Mouse (Mus musculus) urinary bladder, adult 2 months (tissue): Measurements from ENCODE around the gene Zik1. TPM values are rescaled to one million over a fixed set of nuclear protein-coding genes. Genes with fewer than 3 reads are reported as not detected.
A peak's percentile ranks its signal among the peaks of the same experiment; 100 is the strongest.

Experiments used
- DNase-seq: peaks from one replicate; pipeline ENCODE4 v3.0.0; 2022; ENCODE audit warnings: low spot score
- polyA plus RNA-seq: library from polyadenylated mRNA; depleted of rRNA; stranded (reverse); fragments of >200 nt; gene quantifications from 2 replicates; pipeline ENCODE4 v1.2.3, GENCODE M21; 2012; rRNA removed

The Zik1 gene
- polyA plus RNA-seq = 1.8 and 2.0 TPM in 2 replicates

DNA sequence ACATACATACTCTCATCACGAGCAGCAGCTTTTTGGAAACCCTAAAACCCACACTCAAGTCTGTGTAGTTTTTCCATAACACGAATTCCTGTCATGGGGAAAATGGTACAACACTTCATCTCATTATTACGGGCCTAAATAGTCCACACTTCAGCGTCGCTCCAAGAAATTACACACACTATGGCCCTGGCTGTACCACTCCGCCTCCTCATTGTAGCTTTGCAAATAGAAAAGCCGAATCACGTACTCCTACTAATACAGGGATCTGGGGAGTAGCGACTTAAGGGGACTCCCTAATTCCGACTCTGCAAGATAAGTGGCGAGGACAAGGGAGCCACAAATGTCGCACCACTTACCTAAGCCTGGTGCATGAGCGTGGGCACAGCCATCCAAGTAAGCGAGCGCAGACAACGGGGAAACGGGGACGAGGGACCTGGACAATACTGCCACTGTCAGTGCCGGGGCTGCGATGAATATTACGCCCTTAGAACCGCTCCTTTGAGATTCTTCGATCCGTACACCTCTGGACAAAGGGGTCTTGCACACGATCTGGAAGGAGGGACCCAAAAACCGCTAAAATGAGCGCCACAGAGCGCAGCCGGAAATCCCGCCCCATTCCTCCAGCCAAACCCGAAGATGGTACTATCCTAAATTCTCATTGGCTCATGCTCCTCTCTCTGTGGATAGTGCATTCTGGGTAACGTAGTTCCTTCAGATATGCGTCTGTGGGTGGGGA lies at the start of gene Zik1:
TSS of gene Zik1 (minus strand) at position 609 of the 736 bp plus-strand sequence.
- DNase-seq = peak; percentile 24

DNA sequence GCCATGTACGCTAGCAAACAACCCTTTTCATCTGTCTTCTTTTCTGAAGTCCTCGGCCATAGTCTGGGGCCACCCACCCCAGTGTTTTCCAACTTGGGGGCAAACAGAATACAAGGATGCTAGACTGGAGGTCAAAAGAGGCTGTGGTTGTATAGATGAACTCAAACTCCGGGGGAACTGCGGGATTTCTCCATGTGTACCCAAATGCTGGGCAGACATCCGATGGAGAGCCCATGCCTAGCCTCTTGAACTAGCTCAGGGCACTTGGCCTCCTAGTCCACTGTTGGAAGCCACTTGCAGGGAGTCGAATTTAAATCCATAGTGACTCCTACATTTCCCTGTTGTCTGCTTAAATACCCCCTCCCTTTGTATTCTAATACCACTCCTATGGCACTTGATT lies 384 bp upstream of the Zik1 start:
- DNase-seq = no peak

DNA sequence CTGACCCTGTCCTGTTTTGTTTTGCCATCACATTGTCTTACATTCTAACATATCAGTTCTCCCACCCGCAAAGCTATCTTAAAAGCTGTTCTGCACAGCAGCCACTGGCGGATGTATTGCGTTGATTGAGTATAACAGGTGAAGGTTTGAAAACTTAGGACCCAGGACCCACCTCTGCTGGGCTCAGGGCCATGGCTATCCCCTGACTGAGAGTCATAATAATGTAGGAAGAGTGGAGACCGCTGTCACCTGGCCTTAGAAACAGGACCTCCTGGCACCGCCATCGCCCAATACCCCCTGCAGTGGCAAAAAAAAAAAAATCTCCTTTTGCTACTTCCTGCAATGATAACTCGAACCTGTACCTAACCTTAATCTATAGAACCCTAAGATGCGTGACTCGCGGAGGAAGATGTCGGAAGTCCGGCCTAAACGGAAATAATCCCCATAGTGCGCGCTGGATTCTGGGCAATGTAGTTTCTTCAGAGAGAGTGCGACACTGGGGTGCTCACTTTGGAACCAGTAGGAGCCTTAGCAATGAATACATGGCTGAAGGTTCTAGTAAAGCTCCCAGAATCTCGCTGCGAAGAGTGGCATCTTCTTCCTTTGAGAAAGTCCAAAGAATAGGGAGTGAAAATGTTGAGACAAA lies 14.5 kb downstream of the Zik1 start:
- DNase-seq = no peak

DNA sequence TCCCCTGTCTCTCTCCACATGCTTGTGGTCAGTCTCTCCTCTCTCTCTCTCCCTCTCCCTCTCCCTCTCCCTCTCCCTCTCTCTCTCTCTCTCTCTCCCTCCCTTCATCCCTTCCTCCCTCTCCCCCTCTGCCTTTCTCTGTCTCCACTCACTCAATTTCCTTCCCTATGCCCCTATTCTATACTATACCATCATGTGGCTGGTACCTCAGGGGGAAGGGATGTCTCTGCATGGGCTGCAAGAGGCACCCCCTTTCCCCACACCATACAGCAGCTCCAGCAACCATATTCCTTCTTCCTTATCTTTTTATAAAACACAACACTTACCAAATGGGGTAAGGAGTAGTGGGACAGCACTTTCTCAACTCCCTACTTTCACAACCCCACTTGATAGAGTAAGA lies 15.4 kb downstream of the Zik1 start:
- no peak for DNase-seq

DNA sequence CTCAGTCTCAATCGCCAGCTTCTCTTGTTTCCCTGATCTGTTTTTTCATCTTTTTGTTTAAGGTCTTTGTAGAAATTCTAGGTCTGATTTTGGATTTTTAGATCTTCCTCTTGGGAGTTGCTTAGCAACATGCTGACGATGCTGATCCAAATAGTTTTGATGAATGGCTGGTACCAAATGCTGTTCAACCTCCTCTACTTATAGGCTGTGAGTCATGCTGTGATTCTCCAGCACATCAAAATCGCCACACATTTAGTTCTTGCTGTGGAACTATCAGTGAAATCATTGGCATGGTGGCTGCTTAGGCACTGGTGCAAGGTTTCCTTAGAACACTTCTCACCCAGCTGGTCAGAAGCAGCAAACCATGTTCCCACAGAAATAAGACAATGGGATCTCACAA lies 37.0 kb downstream of the Zik1 start:
- no peak for DNase-seq

DNA sequence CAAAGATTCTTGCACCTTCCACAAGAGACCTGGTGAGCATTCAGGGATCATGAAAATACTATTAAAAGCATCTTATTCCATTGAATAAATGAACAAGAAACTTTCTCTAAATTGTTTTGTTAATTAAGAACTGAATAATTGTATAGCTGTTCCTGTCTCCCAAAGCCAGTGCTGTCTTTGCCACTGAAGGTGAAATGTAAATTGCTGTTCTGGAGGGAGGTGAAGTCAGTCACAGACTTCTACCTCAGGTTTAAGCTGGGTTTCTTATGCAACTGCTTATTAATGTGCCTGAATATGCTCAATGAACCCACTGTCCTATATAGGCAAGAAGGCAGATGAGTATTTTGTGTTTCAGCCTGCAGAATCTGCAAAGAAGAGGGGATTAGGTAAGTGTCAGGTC lies 52.2 kb downstream of the Zik1 start, which contains the start of gene Vmn1r67:
TSS of gene Vmn1r67 (plus strand) at position 301 of the 400 bp plus-strand sequence.
- DNase-seq = no peak

Other genes with a start within 250 kb of the Zik1 start
- not detected in 2 replicates for gene Vmn1r66, start 217.4 kb downstream of the Zik1 start, polyA plus RNA-seq
- not detected in 2 replicates for gene Vmn1r67, start 52.1 kb downstream of the Zik1 start, polyA plus RNA-seq
- gene Vmn1r68, start 63.1 kb upstream of the Zik1 start, polyA plus RNA-seq = not detected in 2 replicates
- gene Vmn1r69, start 118.3 kb upstream of the Zik1 start, polyA plus RNA-seq = not detected in 2 replicates
- not detected in 2 replicates for gene Vmn1r70, start 136.1 kb upstream of the Zik1 start, polyA plus RNA-seq
- gene Nlrp4b, start 192.4 kb upstream of the Zik1 start, polyA plus RNA-seq = not detected in 2 replicates